Mouse (Mus musculus): ENCODE data around the gene Gm6034. TPM values are rescaled to one million over a fixed set of nuclear protein-coding genes. Genes with fewer than 3 reads are reported as not detected.
"Not testable (repeated sequence)": the region's sequence is repeated elsewhere in the genome, so short reads cannot be mapped to it uniquely, and the experiment has no call there.

Gm6034 gene
- polyA plus RNA-seq (2012; rRNA removed), result 0.08 and 0.22 TPM in 2 replicates

- H3K4me1 ChIP-seq (ENCODE audit: control insufficient read depth, insufficient read depth, insufficient read length); H3K36me3 ChIP-seq (ENCODE audit: control insufficient read depth, insufficient read depth, low read length); H3K27me3 ChIP-seq (ENCODE audit: control insufficient read depth, insufficient read depth, low read length): not testable (repeated sequence)
- Histone ChIP-seq H3K4me3 (ENCODE audit: extremely low read depth, insufficient read depth, insufficient read length) (peak within 1 kb of the TSS; percentile 88), H3K27ac (ENCODE audit: insufficient read depth, low read length) (peak within 1 kb of the TSS; percentile 95)
- TF ChIP-seq POLR2A (IDR thresholded peaks at IDR 0.05; ENCODE audit: low read depth, low read length), result peak; percentile 96
- DNase-seq (ENCODE audit: low read depth in 1 of 2, low spot score in 2 of 2), result peak; percentile 75 to 95
- WGBS, result under 1% methylated on average over 12 of the region's 12 CpGs
Measured at GRCm38 (mm10) chr17:36042610-36043169, at the start of gene Gm6034, which contains the start of gene H2-T22. Gm6034 (plus strand) TSS chr17:36042961. H2-T22 (minus strand) TSS chr17:36042747.

GRCm38 (mm10) chr17:35993675-35994074, 49.1 kb upstream of the Gm6034 start:
- peaks cover 2% of the 10 kb centered on the region; the same call in 1 of the 2 replicates for H3K36me3 ChIP-seq (ENCODE audit: control insufficient read depth, insufficient read depth, low read length)
- no peaks in the 10 kb centered on the region for H3K27me3 ChIP-seq (ENCODE audit: control insufficient read depth, insufficient read depth, low read length)
- peak; percentile 100 for TF ChIP-seq CTCF (IDR thresholded peaks at IDR 0.05; ENCODE audit: extremely low read depth, insufficient read depth, insufficient read length, insufficient replicate concordance)
- no peak for TF ChIP-seq POLR2A (IDR thresholded peaks at IDR 0.05; ENCODE audit: low read depth, low read length)
- H3K4me3 ChIP-seq (ENCODE audit: extremely low read depth, insufficient read depth, insufficient read length), result no peak overlapping the region
- H3K4me1 ChIP-seq (ENCODE audit: control insufficient read depth, insufficient read depth, insufficient read length), result peaks cover 6% of the 10 kb centered on the region; the same call in 1 of the 2 replicates
- H3K27ac ChIP-seq (ENCODE audit: insufficient read depth, low read length), result no peak overlapping the region
- peak; percentile 73 to 74 for DNase-seq (ENCODE audit: low read depth in 1 of 2, low spot score in 2 of 2)
- WGBS, result 1% methylated on average over 17 of the region's 17 CpGs

- Histone ChIP-seq H3K4me1 (ENCODE audit: control insufficient read depth, insufficient read depth, insufficient read length) (peaks cover 6% of the 10 kb centered on the region; the same call in 1 of the 2 replicates), H3K27me3 (ENCODE audit: control insufficient read depth, insufficient read depth, low read length) (no peaks in the 10 kb centered on the region), H3K27ac (ENCODE audit: insufficient read depth, low read length) (peak overlapping the region; percentile 46), H3K4me3 (ENCODE audit: extremely low read depth, insufficient read depth, insufficient read length) (peak overlapping the region; percentile 65), H3K36me3 (ENCODE audit: control insufficient read depth, insufficient read depth, low read length) (no peaks in the 10 kb centered on the region)
- 2% methylated on average over 31 of the region's 31 CpGs for WGBS
- peak; percentile 76 to 82 for DNase-seq (ENCODE audit: low read depth in 1 of 2, low spot score in 2 of 2)
- TF ChIP-seq CTCF (IDR thresholded peaks at IDR 0.05; ENCODE audit: extremely low read depth, insufficient read depth, insufficient read length, insufficient replicate concordance) (no peak), POLR2A (IDR thresholded peaks at IDR 0.05; ENCODE audit: low read depth, low read length) (peak; percentile 75; the same call in 1 of the 2 replicates)
Measured at GRCm38 (mm10) chr17:35994175-35994878, 48.4 kb upstream of the Gm6034 start.

GRCm38 (mm10) chr17:35994879-35995240, 47.9 kb upstream of the Gm6034 start:
- WGBS, result 1% methylated on average over 14 of the region's 14 CpGs
- no peak for DNase-seq (ENCODE audit: low read depth in 1 of 2, low spot score in 2 of 2)
- peaks cover 7% of the 10 kb centered on the region; the same call in 1 of the 2 replicates for H3K4me1 ChIP-seq (ENCODE audit: control insufficient read depth, insufficient read depth, insufficient read length)
- no peaks in the 10 kb centered on the region for H3K27me3 ChIP-seq (ENCODE audit: control insufficient read depth, insufficient read depth, low read length)
- H3K27ac ChIP-seq (ENCODE audit: insufficient read depth, low read length), result peak overlapping the region; percentile 36; the same call in 1 of the 2 replicates
- no peaks in the 10 kb centered on the region for H3K36me3 ChIP-seq (ENCODE audit: control insufficient read depth, insufficient read depth, low read length)
- peak overlapping the region; percentile 65 for H3K4me3 ChIP-seq (ENCODE audit: extremely low read depth, insufficient read depth, insufficient read length)
- TF ChIP-seq CTCF (IDR thresholded peaks at IDR 0.05; ENCODE audit: extremely low read depth, insufficient read depth, insufficient read length, insufficient replicate concordance), result no peak
- no peak for TF ChIP-seq POLR2A (IDR thresholded peaks at IDR 0.05; ENCODE audit: low read depth, low read length)

GRCm38 (mm10) chr17:35996949-35997348, 45.8 kb upstream of the Gm6034 start:
- no peaks in the 10 kb centered on the region for H3K36me3 ChIP-seq (ENCODE audit: control insufficient read depth, insufficient read depth, low read length)
- H3K27ac ChIP-seq (ENCODE audit: insufficient read depth, low read length), result peak overlapping the region; percentile 5; the same call in 1 of the 2 replicates
- WGBS, result under 1% methylated on average over 11 of the region's 11 CpGs
- H3K4me3 ChIP-seq (ENCODE audit: extremely low read depth, insufficient read depth, insufficient read length), result no peak overlapping the region
- no peaks in the 10 kb centered on the region for H3K27me3 ChIP-seq (ENCODE audit: control insufficient read depth, insufficient read depth, low read length)
- peaks cover 21% of the 10 kb centered on the region; the same call in 1 of the 2 replicates for H3K4me1 ChIP-seq (ENCODE audit: control insufficient read depth, insufficient read depth, insufficient read length)
- TF ChIP-seq CTCF (IDR thresholded peaks at IDR 0.05; ENCODE audit: extremely low read depth, insufficient read depth, insufficient read length, insufficient replicate concordance) (peak; percentile 92; the same call in 1 of the 2 replicates), POLR2A (IDR thresholded peaks at IDR 0.05; ENCODE audit: low read depth, low read length) (no peak)
- DNase-seq (ENCODE audit: low read depth in 1 of 2, low spot score in 2 of 2), result peak; percentile 98

GRCm38 (mm10) chr17:35997713-35998510, 44.8 kb upstream of the Gm6034 start:
- TF ChIP-seq CTCF (IDR thresholded peaks at IDR 0.05; ENCODE audit: extremely low read depth, insufficient read depth, insufficient read length, insufficient replicate concordance) (no peak), POLR2A (IDR thresholded peaks at IDR 0.05; ENCODE audit: low read depth, low read length) (peak; percentile 77)
- Histone ChIP-seq H3K27me3 (ENCODE audit: control insufficient read depth, insufficient read depth, low read length) (no peaks in the 10 kb centered on the region), H3K4me1 (ENCODE audit: control insufficient read depth, insufficient read depth, insufficient read length) (peaks cover 23% of the 10 kb centered on the region; the same call in 1 of the 2 replicates), H3K27ac (ENCODE audit: insufficient read depth, low read length) (peak overlapping the region; percentile 88), H3K36me3 (ENCODE audit: control insufficient read depth, insufficient read depth, low read length) (no peaks in the 10 kb centered on the region), H3K4me3 (ENCODE audit: extremely low read depth, insufficient read depth, insufficient read length) (peak overlapping the region; percentile 55)
- WGBS, result 19% methylated on average over 12 of the region's 12 CpGs
- DNase-seq (ENCODE audit: low read depth in 1 of 2, low spot score in 2 of 2), result peak; percentile 55 to 78
